Mouse (Mus musculus) cortical plate, adult 2 months (tissue): Measurements from ENCODE around the gene Smndc1.

Experiments
- CTCF ChIP-seq: fragments of 200-500 bp; IDR thresholded peaks from 2 replicates; pipeline ENCODE4 v1.5.1; 2011; ENCODE audit warnings: mild to moderate bottlenecking, control low read depth, low read length; ENCODE audit not compliant: insufficient read depth; ENCODE audit errors: extremely low read depth
- POLR2A ChIP-seq: fragments of 200-500 bp; IDR thresholded peaks from 2 replicates; pipeline ENCODE4 v1.6.1; 2011; ENCODE audit warnings: mild to moderate bottlenecking, low read length, control low read depth; ENCODE audit not compliant: insufficient read depth; ENCODE audit errors: extremely low read depth

DNA sequence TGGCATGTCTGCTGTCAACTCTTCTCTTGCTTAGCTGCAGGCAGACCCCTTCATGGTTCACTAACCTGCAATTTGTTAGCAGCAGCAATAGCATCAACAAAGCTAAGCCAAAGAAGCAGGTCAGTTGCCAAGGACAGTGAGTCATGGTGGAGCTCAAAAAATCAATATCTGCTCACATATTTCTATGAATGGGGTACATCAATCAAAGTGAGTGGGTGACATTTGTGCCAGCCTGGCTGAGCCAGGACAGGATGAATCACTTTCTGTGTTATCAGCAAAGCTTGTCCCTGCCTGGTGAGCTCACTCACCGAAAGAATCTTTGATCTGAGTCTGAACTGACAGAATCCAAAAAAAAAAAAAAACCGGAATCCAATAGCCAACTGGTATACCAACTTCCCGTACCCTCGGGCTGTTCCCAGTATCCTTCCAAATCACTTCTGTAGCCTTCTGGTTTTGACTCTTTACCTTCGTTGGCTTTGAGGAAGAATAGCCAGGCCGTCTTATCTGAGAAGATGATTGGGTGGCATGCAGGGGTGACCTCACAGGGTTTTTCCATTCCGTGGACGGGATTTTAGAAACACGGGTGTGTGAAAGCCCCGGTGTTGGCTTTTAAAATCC, 13.9 kb upstream of the Smndc1 start:
- TF ChIP-seq POLR2A = no peak
- no peak for TF ChIP-seq CTCF
